Mouse (Mus musculus) 3134 (cell line): ENCODE data around the gene Pcdh17.

ENCODE experiments used
- DNase-seq: peaks from one replicate; pipeline ENCODE4 v3.0.0-alpha.2; 2011; ENCODE audit warnings: low spot score; ENCODE audit not compliant: insufficient read length; ENCODE audit errors: extremely low read depth

The Pcdh17 gene

GRCm38 (mm10) chr14:84443288-84443686 lies at the start of gene Pcdh17:
Pcdh17 (plus strand) TSS chr14:84443563.
- DNase-seq: peak; percentile 92

DNA sequence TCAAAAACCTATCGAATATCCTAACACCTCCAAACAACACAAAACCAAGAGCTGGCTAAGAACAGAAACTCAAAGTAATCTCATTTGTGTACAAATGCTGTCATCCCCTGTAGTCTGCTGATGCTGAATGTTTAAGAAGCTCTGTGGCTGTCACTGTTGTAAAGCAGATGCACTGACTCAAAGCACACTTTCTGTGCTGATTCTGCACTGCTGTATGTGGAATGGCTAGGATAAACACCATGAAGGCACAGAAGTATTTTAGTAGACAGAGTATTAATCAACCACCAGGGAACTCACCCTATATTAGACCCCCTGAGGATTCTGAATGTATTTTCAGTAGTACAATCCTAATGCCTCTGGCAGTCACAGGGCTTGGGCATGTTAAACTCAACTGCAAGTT lies 46.2 kb upstream of the Pcdh17 start:
- DNase-seq: no peak

- DNase-seq: no peak
These were observed 18.6 kb upstream of the Pcdh17 start for GRCm38 (mm10) chr14:84424736-84425135.

GRCm38 (mm10) chr14:84426616-84427015 lies 16.7 kb upstream of the Pcdh17 start:
- DNase-seq: no peak

DNA sequence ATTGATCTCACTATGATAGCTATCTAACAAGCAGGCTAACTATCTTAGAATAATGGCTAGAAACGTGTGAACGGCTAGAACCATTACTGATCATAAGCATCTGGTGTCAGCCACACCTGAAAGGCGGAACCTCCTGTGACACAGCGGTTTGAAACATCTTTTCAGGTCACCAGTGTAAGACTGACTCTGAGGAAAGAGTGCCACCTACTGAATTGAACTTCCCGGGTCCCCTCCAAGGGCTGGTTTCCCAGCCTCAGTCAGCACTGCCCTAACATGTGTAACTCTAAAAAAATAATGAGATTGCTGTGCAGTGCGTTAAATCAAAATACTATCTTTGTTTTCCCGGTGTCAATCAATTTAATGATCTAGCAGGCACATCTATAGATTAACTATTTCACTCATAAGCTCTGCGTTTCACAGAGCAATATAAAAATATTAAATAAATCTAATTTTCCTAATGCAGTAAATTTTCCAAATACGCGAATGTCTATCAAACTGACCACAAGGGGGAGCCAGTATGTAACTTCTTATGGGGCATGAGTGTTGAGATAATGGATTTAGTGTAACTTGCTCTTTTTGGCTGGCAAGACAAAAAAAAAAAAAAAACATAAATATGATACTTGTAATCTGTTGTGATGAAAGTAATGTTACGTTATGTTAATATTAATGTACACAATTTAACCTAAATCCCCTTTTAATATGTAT lies 5.1 kb upstream of the Pcdh17 start:
- DNase-seq: no peak

GRCm38 (mm10) chr14:84440903-84441302 lies 2.5 kb upstream of the Pcdh17 start:
- no peak for DNase-seq

GRCm38 (mm10) chr14:84442528-84443287 lies 655 bp upstream of the Pcdh17 start:
- DNase-seq: peak; percentile 34

- DNase-seq: no peak
These were observed 398 bp downstream of the Pcdh17 start for GRCm38 (mm10) chr14:84443761-84444160.

- no peak for DNase-seq
These were observed 906 bp downstream of the Pcdh17 start for GRCm38 (mm10) chr14:84444276-84444662.

DNA sequence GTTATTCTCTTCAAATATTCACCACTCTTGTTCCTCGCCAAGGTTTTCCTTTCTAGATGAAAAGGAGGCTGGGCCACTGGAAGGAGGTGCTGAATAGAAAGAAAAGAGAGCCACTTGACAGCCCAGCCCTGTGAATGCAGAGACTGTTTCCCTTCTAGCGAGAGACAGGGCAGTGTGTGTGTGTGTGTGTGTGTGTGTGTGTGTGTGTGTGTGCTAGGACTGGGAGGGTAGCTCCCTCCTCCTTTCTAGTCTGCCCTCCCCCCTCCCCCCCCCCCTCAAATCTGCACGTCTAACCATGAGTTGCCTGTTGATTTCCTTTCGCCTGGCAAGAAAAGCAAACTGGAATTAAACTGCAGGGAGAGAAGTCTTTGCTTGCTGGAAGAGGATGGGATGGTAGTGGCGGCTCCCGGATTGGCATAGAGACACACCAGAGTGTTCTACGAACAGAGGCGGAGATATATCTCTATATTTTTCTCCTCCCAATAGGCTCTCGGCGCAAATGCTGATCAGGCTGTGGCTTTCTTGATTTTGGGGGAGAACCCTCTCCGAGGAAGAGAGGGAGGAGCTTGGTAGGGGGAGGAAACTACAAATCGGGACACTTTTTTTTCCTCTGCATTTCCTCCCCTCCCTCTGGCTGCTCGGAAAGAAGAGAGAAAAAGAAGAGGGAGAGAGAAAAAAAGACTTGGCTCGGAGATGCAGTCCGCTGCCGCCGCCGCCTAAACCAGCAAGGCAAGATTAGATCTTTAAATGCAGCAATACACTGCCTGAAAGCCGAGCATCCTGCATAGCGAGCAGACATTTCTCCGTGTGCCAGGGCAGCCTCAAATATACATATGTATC lies 1.5 kb downstream of the Pcdh17 start:
- no peak for DNase-seq

DNA sequence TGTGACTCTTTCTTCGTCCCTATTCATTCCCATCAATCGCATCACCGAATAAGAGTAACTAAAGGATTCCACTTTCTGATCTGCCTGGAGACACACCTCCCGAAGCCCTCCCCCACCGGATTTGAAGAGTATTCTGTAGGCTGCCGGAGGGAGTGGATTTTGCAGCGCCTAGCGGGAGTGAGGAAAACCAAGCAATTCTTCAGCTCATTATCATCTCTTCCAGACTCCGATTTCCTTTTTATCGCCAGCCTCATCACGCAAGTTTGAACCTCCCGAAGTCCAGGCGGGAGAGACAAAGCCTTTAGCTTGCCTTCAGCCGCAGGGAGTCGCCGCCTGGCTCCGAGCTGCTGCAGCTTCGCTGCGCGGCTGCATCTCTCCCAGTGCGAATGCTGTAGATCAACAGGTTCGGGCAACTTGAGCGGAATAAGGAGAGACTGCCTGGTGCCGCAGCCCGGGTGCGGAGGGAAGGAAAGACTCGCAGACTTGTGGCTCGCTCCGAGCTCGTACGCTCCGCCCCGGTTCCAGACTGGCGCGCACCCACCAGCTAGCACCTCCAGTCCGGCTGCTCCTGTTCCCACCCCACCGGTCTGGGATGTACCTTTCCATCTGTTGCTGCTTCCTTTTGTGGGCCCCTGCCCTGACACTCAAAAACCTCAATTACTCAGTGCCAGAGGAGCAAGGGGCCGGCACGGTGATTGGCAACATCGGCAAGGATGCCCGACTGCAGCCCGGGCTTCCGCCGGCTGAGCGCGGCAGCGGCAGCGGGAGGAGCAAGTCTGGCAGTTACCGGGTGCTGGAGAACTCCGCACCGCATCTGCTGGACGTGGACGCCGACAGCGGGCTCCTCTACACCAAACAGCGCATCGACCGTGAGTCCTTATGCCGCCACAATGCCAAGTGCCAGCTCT lies 2.4 kb downstream of the Pcdh17 start:
- DNase-seq: no peak

- DNase-seq: no peak
These were observed 3.1 kb downstream of the Pcdh17 start for GRCm38 (mm10) chr14:84446411-84446915.

GRCm38 (mm10) chr14:84446941-84447641 lies 3.7 kb downstream of the Pcdh17 start:
- no peak for DNase-seq

GRCm38 (mm10) chr14:84447661-84448380 lies 4.5 kb downstream of the Pcdh17 start:
- no peak for DNase-seq

DNA sequence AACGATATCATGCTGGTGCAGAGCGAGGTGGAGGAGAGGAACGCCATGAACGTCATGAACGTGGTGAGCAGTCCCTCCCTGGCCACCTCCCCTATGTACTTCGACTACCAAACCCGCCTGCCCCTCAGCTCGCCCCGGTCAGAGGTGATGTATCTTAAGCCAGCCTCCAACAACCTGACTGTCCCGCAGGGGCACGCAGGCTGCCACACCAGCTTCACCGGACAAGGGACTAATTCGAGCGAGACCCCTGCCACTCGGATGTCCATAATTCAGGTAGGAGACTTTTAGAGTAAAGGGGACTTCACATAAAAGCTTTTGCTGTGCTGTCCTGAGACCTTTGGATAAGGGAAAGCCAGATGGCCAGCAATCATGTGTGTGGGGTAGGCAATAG lies 5.0 kb downstream of the Pcdh17 start:
- DNase-seq: no peak

DNA sequence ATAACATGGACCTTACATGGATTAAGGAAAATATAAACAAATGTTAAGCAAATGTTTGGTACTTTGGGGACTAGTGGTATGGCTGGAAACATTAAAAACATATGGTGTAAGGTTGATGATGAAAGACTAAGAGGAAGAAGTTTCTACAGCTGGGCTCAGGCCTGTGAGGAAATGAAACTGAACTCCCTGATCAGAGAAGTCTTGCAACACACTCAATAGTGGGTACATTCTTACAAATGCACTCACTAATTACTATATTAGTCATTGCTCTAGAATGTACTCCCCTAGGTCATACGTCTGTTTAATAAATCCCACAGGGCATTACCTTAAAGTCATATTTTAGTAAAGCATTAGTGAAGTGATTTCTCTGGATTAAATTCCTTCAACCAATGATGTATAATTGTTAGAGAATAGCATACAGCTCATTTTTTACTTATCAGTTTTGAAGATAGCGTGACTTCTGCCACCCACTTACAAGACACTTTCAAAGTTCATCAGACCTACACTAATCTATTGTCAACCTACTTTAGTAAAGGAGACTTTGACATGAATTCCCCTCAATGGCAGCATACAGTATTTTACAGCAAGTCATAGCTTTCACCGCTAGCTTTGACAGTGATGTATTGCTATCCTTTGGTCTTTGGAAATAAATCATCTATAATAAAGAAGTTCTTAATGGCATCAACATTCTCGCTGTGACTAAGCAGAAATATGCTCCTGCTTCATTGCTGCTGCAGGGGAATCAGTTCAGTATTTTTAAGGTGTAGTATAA lies 10.9 kb downstream of the Pcdh17 start:
- no peak for DNase-seq

- no peak for DNase-seq
These were observed 32.1 kb downstream of the Pcdh17 start for GRCm38 (mm10) chr14:84475491-84475890.

GRCm38 (mm10) chr14:84476336-84476735 lies 33.0 kb downstream of the Pcdh17 start:
- DNase-seq: peak; percentile 43
